Mouse (Mus musculus) forebrain, embryonic 11.5 days (tissue): ENCODE measurements at regions not wholly inside any gene's neighbourhood (a gene's known extent, or its start where the extent isn't known, plus 50 kb on each side); places are given as distances from the start of the nearest gene placed in this dataset.

Experiments used
- ATAC-seq: fragments of 200-750 bp; cut with Nextera tagmentation; replicated peaks from 2 replicates; pipeline ENCODE4 v1.8.0; 2017; ENCODE audit warnings: moderate TSS enrichment; ENCODE audit not compliant: low FRiP score
- DNase-seq: peaks from one replicate; pipeline ENCODE4 v3.0.0-alpha.2; 2017; ENCODE audit warnings: low spot score
- H3K27ac ChIP-seq: fragments of 300-500 bp; sonication (generic); 2 replicates; pipeline ENCODE4 v1.5.1; 2014; ENCODE audit warnings: low read depth, low read length
- H3K27me3 ChIP-seq: fragments of 300-500 bp; sonication (generic); 2 replicates; pipeline ENCODE4 v1.6.1; 2014; ENCODE audit warnings: mild to moderate bottlenecking, low read length, mixed read lengths; ENCODE audit not compliant: control insufficient read depth, insufficient read depth
- H3K36me3 ChIP-seq: fragments of 300-500 bp; sonication (generic); 2 replicates; pipeline ENCODE4 v1.6.1; 2014; ENCODE audit warnings: mild to moderate bottlenecking, low read length, moderate library complexity, mixed read lengths; ENCODE audit not compliant: control insufficient read depth, insufficient read depth
- H3K4me1 ChIP-seq: fragments of 300-500 bp; sonication (generic); replicated peaks from 2 replicates; pipeline ENCODE4 v1.6.1; 2014; ENCODE audit warnings: low read length, mixed read lengths; ENCODE audit not compliant: control insufficient read depth, insufficient read depth
- H3K4me2 ChIP-seq: fragments of 300-500 bp; sonication (generic); 2 replicates; pipeline ENCODE4 v1.6.1; 2014; ENCODE audit warnings: low read depth, mild to moderate bottlenecking, low read length, moderate library complexity, mixed read lengths; ENCODE audit not compliant: severe bottlenecking
- H3K4me3 ChIP-seq: fragments of 300-500 bp; sonication (generic); 2 replicates; pipeline ENCODE4 v1.5.1; 2014; ENCODE audit warnings: low read depth, low read length
- H3K9ac ChIP-seq: fragments of 300-500 bp; sonication (generic); 2 replicates; pipeline ENCODE4 v1.6.1; 2014; ENCODE audit warnings: low read length
- H3K9me3 ChIP-seq: fragments of 300-500 bp; sonication (generic); 2 replicates; pipeline ENCODE4 v1.6.1; 2016; ENCODE audit warnings: low read length, mixed read lengths; ENCODE audit not compliant: control insufficient read depth
- WGBS: fragments of 180-500 bp; shearing (Covaris S2); extraction: QIAGEN DNeasy Blood & Tissue Kit; methylation state at CpG from one replicate; pipeline ENCODE4 v1.1.7; 2014; 5-methylcytosine and 5-hydroxymethylcytosine counted together

GRCm38 (mm10) chr1:35580474-35580873, 487.7 kb upstream of the Hs6st1 start:
- WGBS, result 88% methylated on average over 3 of the region's 3 CpGs
- Histone ChIP-seq H3K4me2 (no peak overlapping the region), H3K4me1 (no peaks in the 10 kb centered on the region), H3K36me3 (no peaks in the 10 kb centered on the region), H3K9me3 (no peaks in the 10 kb centered on the region), H3K9ac (no peak overlapping the region), H3K27ac (no peak overlapping the region), H3K27me3 (no peaks in the 10 kb centered on the region), H3K4me3 (no peak overlapping the region)
- ATAC-seq, result no peak
- no peak for DNase-seq

DNA sequence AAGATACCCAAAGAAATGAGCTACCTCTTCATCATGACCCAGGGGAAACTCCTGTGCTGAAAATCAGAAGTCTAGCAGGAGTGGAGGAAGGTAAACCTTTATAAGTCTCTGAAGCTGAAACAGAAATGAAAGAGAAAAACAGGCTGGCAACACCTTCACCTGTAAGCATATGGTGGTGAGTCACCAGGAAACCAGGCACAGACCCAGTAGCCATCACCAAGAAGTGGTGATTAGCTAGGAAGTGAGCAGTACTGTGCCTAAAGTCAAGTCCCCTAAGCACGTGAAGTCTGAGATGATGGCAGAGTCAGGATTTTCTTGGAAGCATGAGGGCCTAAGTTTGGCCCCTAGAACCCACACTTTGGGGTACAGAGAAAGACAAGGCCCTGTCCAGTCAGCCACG, 480.3 kb upstream of the Hs6st1 start:
- Histone ChIP-seq H3K36me3 (no peaks in the 10 kb centered on the region), H3K4me1 (no peaks in the 10 kb centered on the region), H3K9me3 (no peaks in the 10 kb centered on the region), H3K27me3 (no peaks in the 10 kb centered on the region), H3K4me3 (no peak overlapping the region), H3K4me2 (no peak overlapping the region), H3K9ac (no peak overlapping the region), H3K27ac (no peak overlapping the region)
- ATAC-seq, result no peak
- WGBS, result 84% methylated on average over 2 of the region's 2 CpGs
- DNase-seq, result no peak

- Histone ChIP-seq H3K4me1 (no peaks in the 10 kb centered on the region), H3K36me3 (no peaks in the 10 kb centered on the region), H3K27ac (no peak overlapping the region), H3K4me3 (no peak overlapping the region), H3K9me3 (no peaks in the 10 kb centered on the region), H3K9ac (no peak overlapping the region), H3K4me2 (no peak overlapping the region), H3K27me3 (no peaks in the 10 kb centered on the region)
- WGBS, result 68% methylated on average over 3 of the region's 3 CpGs
- ATAC-seq (no peak), DNase-seq (no peak)
These were observed 479.3 kb upstream of the Hs6st1 start for GRCm38 (mm10) chr1:35588939-35589338.

DNA sequence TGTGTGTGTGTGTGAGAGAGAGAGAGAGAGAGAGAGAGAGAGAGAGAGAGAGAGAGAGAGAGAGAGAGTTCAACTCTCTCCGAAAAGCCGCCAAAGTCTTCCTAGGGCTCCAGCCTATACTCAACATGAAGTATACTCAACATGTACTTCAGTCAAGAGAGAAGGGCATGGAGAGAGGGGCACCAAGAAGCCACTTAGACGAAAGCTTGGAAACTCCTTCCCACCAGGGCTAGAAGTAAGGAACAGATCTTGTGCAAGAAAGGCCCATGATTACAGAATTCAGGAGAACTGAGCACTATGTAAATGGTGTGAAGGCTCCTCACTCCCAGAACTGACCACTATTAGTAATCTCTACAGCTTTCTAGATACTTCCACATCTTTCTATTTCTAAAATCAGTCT, 467.4 kb upstream of the Hs6st1 start:
- WGBS, result 97% methylated on average over 3 of the region's 3 CpGs
- no peak for ATAC-seq
- H3K27me3 ChIP-seq, result no peaks in the 10 kb centered on the region

GRCm38 (mm10) chr1:35615131-35615530, 453.1 kb upstream of the Hs6st1 start:
- no peak overlapping the region for H3K9ac ChIP-seq
- no peaks in the 10 kb centered on the region for H3K36me3 ChIP-seq
- 80% methylated on average over 3 of the region's 3 CpGs for WGBS
- no peak overlapping the region for H3K27ac ChIP-seq
- no peak overlapping the region for H3K4me2 ChIP-seq
- no peak for ATAC-seq
- DNase-seq, result no peak
- H3K27me3 ChIP-seq, result no peaks in the 10 kb centered on the region
- no peaks in the 10 kb centered on the region for H3K9me3 ChIP-seq
- H3K4me1 ChIP-seq, result no peaks in the 10 kb centered on the region
- no peak overlapping the region for H3K4me3 ChIP-seq

More for the DNA sequence above, 467.4 kb upstream of the Hs6st1 start:
- Histone ChIP-seq H3K4me1 (no peaks in the 10 kb centered on the region), H3K27ac (no peak overlapping the region), H3K4me3 (no peak overlapping the region), H3K4me2 (no peak overlapping the region), H3K36me3 (no peaks in the 10 kb centered on the region), H3K9me3 (no peaks in the 10 kb centered on the region), H3K9ac (no peak overlapping the region)
- no peak for DNase-seq

- 79% methylated on average over 4 of the region's 4 CpGs for WGBS
These were observed 448.7 kb upstream of the Hs6st1 start for GRCm38 (mm10) chr1:35619476-35619875.

DNA sequence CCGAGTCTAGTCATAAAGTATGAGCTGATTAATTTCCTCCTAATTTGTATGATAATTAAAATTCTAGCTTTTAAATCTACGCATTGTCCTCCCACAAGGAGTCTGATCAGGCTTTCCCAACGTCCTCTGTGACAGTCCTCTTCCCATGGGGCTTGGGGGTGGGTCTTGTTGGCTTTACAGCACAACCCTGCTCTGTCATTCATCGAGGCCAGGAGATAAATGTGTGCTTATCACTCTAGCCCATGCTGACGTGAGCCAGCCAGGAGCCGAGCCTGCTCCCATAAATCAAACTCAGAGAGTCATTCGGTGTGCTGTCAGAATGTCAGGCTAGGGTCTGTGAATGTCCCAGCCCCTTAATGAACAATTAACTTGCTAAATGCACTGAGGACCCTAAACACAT, 425.6 kb upstream of the Hs6st1 start:
- H3K27ac ChIP-seq, result no peak overlapping the region
- H3K36me3 ChIP-seq, result no peaks in the 10 kb centered on the region
- ATAC-seq, result no peak
- no peaks in the 10 kb centered on the region for H3K27me3 ChIP-seq
- DNase-seq, result no peak
- H3K4me1 ChIP-seq, result no peaks in the 10 kb centered on the region
- H3K4me3 ChIP-seq, result no peak overlapping the region
- H3K4me2 ChIP-seq, result no peak overlapping the region
- H3K9ac ChIP-seq, result no peak overlapping the region
- no peaks in the 10 kb centered on the region for H3K9me3 ChIP-seq
- WGBS, result 77% methylated on average over 7 of the region's 7 CpGs

More at GRCm38 (mm10) chr1:35619476-35619875, 448.7 kb upstream of the Hs6st1 start:
- Histone ChIP-seq H3K36me3 (no peaks in the 10 kb centered on the region), H3K27me3 (no peaks in the 10 kb centered on the region), H3K4me1 (no peaks in the 10 kb centered on the region), H3K27ac (no peak overlapping the region), H3K9me3 (no peaks in the 10 kb centered on the region), H3K9ac (no peak overlapping the region), H3K4me3 (no peak overlapping the region), H3K4me2 (no peak overlapping the region)
- ATAC-seq, result no peak
- DNase-seq, result no peak

DNA sequence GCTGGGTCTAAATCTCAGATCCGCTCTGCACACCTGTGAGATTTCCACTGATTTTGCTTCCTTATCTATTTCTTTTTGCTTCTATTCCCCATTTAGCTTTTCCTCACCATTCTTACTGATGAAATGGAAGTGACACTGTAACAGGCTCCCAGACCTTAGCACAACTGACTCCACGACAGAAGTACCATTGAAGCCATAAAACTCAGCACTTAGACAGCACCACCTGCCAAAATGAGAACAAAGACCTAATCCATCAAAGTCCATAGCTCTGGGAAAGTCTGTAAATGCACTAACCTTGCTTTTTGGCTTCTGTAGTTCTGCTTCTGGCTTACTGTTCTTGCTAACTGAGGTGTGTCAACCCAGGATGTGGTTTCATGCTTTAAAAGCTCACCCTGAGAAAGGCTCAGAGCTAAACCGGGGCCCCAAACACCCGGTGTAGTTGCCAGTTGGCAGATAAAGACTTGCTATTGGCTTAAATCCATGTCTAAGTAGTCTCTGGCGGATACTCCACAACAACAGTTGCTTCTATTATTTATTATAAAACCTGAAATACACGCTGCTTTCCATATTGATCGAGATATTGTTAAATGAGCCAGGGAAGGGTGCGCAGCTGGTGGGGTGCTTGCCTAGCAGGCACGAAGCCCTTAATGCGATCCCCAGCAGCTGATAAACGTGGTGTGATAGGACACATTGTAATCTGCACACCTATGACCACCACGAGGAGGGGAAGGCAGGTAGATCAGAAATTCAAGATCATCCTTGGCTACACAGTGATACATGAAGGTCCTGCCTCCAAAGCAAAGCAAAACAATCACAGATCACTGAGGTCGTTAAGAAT, 414.9 kb upstream of the Hs6st1 start:
- 76% methylated on average over 13 of the region's 13 CpGs for WGBS
- Histone ChIP-seq H3K4me2 (no peak overlapping the region), H3K27me3 (no peaks in the 10 kb centered on the region), H3K9me3 (no peaks in the 10 kb centered on the region), H3K27ac (no peak overlapping the region), H3K36me3 (no peaks in the 10 kb centered on the region), H3K9ac (no peak overlapping the region), H3K4me1 (no peaks in the 10 kb centered on the region), H3K4me3 (no peak overlapping the region)
- ATAC-seq (no peak), DNase-seq (no peak)

DNA sequence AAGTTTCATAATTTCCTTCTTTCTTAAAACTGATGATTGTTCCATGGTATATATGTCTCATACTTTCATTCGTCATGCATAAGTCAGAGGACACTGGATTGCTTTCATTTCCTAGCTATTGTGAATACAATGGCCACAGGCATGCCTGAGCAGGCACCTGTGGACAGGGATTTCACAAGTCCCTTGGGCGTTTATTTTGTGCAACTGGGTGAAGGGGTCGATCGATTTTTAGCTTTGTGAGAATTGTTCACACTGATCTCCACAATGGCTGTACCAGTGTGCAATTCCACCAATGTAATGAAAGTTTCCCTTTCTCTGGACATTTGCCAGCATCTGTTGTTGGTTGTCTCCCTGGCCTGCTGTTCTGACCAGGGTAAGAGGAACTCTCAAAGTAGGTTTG, 405.2 kb upstream of the Hs6st1 start:
- DNase-seq, result no peak
- no peaks in the 10 kb centered on the region for H3K4me1 ChIP-seq
- H3K4me3 ChIP-seq, result no peak overlapping the region
- H3K27me3 ChIP-seq, result no peaks in the 10 kb centered on the region
- H3K4me2 ChIP-seq, result no peak overlapping the region
- WGBS, result 85% methylated on average over 4 of the region's 4 CpGs
- no peak overlapping the region for H3K27ac ChIP-seq
- H3K9me3 ChIP-seq, result no peaks in the 10 kb centered on the region
- no peaks in the 10 kb centered on the region for H3K36me3 ChIP-seq
- H3K9ac ChIP-seq, result no peak overlapping the region
- no peak for ATAC-seq
